Mouse (Mus musculus): ENCODE measurements around the gene Ick. TPM values are rescaled to one million over a fixed set of nuclear protein-coding genes. Genes with fewer than 3 reads are reported as not detected.
"Not testable (repeated sequence)": the region's sequence is repeated elsewhere in the genome, so short reads cannot be mapped to it uniquely, and the experiment has no call there.

The Ick gene
- total RNA-seq (2021) = 10 to 100 TPM; 18.3 to 20.6 TPM
- long read RNA-seq, experiment 1, full-length matches to known transcripts = 4 of 12 reads
- long read RNA-seq, experiment 1, partial matches to known transcripts = 1 of 12 reads
- long read RNA-seq, experiment 1, other reads (novel, unspliced or antisense) = 7 of 12 reads
- long read RNA-seq, experiment 2, full-length matches to known transcripts = 5 of 17 reads
- long read RNA-seq, experiment 2, partial matches to known transcripts = 2 of 17 reads
- long read RNA-seq, experiment 2, other reads (novel, unspliced or antisense) = 10 of 17 reads

GRCm38 (mm10) chr9:78108796-78109239, at the start of gene Ick, which contains the start of gene Fbxo9:
TSS of gene Ick (plus strand) at chr9:78109192.
TSS of gene Fbxo9 (minus strand) at chr9:78109065.
- peak; percentile 88 to 95 for DNase-seq (ENCODE audit: low spot score in 2 of 2)
- H3K27ac ChIP-seq = peak within 1 kb of the TSS; percentile 99
- no peak for TF ChIP-seq CTCF (conservative IDR thresholded peaks at IDR 0.05)
- H3K4me3 ChIP-seq = peak within 1 kb of the TSS; percentile 99

- DNase-seq (ENCODE audit: low spot score in 2 of 2) = no peak
- no peak overlapping the region for H3K27ac ChIP-seq
- TF ChIP-seq CTCF (conservative IDR thresholded peaks at IDR 0.05) = no peak
- H3K4me3 ChIP-seq = no peak overlapping the region
Measured at GRCm38 (mm10) chr9:78059525-78060120, 49.4 kb upstream of the Ick start.

GRCm38 (mm10) chr9:78062392-78062791, 46.6 kb upstream of the Ick start:
- DNase-seq (ENCODE audit: low spot score in 2 of 2) = no peak
- no peak for TF ChIP-seq CTCF (conservative IDR thresholded peaks at IDR 0.05)
- H3K27ac ChIP-seq = no peak overlapping the region
- no peak overlapping the region for H3K4me3 ChIP-seq

GRCm38 (mm10) chr9:78064121-78064520, 44.9 kb upstream of the Ick start:
- no peak for DNase-seq (ENCODE audit: low spot score in 2 of 2)
- Histone ChIP-seq H3K4me3 (no peak overlapping the region), H3K27ac (no peak overlapping the region)
- TF ChIP-seq CTCF (conservative IDR thresholded peaks at IDR 0.05) = no peak

GRCm38 (mm10) chr9:78070496-78070895, 38.5 kb upstream of the Ick start:
- DNase-seq (ENCODE audit: low spot score in 2 of 2) = no peak
- no peak for TF ChIP-seq CTCF (conservative IDR thresholded peaks at IDR 0.05)
- Histone ChIP-seq H3K4me3 (no peak overlapping the region), H3K27ac (no peak overlapping the region)

DNA sequence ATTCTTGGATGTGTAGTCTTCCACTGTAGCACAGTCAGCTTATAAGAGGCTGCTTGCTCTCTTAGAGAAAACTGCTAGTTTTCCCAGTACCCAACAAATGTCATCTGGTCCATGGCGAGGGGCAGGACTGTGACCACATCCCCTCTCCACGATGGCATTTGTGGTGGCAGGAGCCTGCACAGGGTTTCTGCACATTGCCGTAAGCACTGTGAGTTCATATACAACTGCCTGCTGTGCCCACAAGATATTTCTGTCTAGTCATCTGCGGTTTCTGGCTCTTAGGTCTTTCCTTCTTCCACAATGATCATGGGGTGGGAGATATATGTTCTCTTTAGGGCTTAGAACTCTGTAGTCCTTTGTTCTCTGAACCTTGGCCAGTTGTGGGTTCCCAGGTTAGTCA, 37.4 kb upstream of the Ick start:
- no peak for TF ChIP-seq CTCF (conservative IDR thresholded peaks at IDR 0.05)
- DNase-seq (ENCODE audit: low spot score in 2 of 2) = no peak
- Histone ChIP-seq H3K4me3 (no peak overlapping the region), H3K27ac (no peak overlapping the region)

- H3K4me3 ChIP-seq; H3K27ac ChIP-seq; DNase-seq (ENCODE audit: low spot score in 2 of 2): not testable (repeated sequence)
Measured at GRCm38 (mm10) chr9:78073291-78073690, 35.7 kb upstream of the Ick start.

DNA sequence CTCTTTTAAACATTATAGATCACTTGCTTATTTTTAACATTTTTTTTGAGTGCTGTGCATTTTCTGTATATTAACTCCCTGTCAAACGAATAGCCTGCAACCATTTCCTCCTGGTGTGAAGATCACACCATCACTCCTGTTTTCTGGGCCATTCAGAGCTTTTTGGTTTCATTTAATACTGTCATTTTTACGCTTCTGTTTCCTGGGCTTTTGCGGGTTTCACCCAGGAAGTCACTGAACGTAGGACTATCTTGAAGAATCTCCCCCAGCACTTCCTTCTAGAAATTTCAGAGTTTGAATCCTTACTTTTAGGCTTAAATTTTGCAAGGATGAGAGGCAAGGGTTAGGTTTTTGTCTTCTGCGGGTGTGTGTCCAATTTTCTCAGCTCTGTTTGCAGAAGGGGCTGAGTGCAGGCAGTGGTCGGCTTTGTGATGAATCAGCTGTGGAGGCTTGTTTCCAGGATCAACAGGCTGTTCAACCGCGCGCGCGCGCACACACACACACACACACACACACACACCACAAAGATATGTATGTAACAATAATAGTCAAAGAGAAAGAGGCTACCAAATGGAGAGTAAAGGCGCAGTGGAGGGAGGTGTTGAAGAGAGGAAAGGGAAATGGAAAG, 35.2 kb upstream of the Ick start:
- Histone ChIP-seq H3K27ac (no peak overlapping the region), H3K4me3 (no peak overlapping the region)
- DNase-seq (ENCODE audit: low spot score in 2 of 2) = no peak
- TF ChIP-seq CTCF (conservative IDR thresholded peaks at IDR 0.05) = no peak

- no peak overlapping the region for H3K4me3 ChIP-seq
- TF ChIP-seq CTCF (conservative IDR thresholded peaks at IDR 0.05) = no peak
- DNase-seq (ENCODE audit: low spot score in 2 of 2) = no peak
- H3K27ac ChIP-seq = no peak overlapping the region
Measured at GRCm38 (mm10) chr9:78075256-78075655, 33.7 kb upstream of the Ick start.

DNA sequence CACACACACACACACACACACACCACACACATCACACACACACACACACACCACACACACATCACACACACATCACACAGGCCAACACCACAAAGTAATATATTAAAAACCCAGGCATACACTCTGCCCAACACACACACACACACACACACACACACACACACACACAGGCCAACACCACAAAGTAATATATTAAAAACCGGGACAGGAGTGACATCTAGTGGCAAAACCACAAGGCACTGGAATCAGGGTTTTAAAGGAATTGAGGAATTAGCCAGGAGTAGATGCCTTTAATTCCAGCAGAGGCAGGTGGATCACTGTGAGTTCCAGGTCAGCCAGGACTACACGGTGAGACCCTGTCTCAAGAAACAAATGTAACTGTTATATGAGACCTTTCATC, 30.8 kb upstream of the Ick start:
- DNase-seq (ENCODE audit: low spot score in 2 of 2) = peak in 1 of 2 experiments; percentile 7
- no peak overlapping the region for H3K27ac ChIP-seq

DNA sequence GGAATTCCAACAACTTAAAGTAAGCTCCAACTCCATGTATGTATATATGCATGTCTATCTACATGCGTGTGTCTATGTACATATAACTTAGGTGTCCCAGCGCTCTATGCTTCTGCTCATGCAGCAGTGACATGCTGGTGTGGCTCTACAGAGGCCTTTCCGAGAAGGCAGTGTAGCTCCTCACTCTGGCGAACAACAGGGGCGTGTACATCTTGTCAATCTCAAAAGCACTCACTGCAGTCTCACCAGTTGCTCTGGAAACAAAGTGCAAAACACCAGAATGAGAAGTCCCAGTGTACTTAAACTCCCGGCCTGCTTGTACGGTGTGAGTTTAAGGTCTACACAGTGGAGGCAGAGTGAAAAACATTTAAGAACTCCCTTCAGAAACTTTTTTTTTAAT, 27.2 kb upstream of the Ick start:
- Histone ChIP-seq H3K27ac (no peak overlapping the region), H3K4me3 (no peak overlapping the region)
- no peak for TF ChIP-seq CTCF (conservative IDR thresholded peaks at IDR 0.05)
- no peak for DNase-seq (ENCODE audit: low spot score in 2 of 2)

More for the DNA sequence above, 30.8 kb upstream of the Ick start:
- no peak overlapping the region for H3K4me3 ChIP-seq
- peak; percentile 65 for TF ChIP-seq CTCF (conservative IDR thresholded peaks at IDR 0.05)

DNA sequence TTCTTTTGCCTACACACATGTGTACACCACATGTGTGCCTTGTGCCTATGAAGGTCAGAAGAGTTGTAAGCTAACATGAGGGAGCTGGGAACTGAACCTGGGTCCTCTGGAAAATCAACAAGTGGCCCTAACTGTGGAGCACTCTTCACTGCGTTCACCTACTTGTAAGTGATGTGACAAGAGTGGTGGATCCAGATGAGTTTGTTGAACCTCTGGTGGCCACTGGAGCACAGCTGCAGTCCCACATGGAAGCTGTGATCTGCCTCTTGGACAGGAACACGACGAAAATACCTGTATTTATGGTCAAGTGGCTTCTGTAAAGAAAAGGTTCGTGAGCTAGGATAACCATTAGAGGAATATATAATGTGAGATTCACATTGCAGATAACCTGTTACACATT, 24.7 kb upstream of the Ick start:
- TF ChIP-seq CTCF (conservative IDR thresholded peaks at IDR 0.05) = no peak
- no peak overlapping the region for H3K4me3 ChIP-seq
- no peak overlapping the region for H3K27ac ChIP-seq
- DNase-seq (ENCODE audit: low spot score in 2 of 2) = no peak

GRCm38 (mm10) chr9:78085722-78086287, 23.2 kb upstream of the Ick start:
- no peak for DNase-seq (ENCODE audit: low spot score in 2 of 2)
- no peak overlapping the region for H3K27ac ChIP-seq
- TF ChIP-seq CTCF (conservative IDR thresholded peaks at IDR 0.05) = no peak
- no peak overlapping the region for H3K4me3 ChIP-seq

All from layer of hippocampus, adult 2 months (tissue).